Mouse (Mus musculus): ENCODE measurements at regions not wholly inside any gene's neighbourhood (a gene's known extent, or its start where the extent isn't known, plus 50 kb on each side); places are given as distances from the start of the nearest gene placed in this dataset.

DNA sequence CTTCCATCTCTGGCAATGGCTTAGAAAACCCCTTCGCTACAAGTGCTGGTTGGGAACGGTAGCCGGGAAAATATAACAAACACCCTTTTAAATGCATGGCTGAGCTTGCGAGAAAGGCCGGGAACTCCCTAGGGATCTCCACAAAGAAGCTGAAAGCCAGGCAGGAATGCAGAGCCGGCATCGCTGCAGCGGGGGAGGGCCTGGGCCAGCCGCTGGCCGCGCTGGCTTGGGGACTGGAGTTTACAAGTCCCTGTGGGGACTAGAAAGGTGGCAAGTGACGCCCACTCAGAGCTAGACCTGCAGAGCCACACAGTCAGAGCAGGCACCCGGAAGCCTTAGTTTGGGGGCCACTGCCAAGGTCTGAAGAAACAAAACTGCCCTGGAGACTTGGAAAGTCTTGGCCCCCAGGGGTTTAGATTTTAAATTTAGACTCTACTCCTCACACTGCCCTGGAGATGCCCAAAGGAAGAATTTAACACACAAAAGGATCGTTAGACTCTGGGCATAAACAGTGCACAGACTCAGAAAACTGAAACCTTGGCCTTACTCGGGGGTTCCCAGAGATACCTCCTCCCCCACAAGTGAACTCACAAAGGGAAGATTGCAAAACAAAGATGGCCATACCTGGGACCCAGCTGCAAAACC, 59.4 kb downstream of the 1700001O22Rik start:
- no peak for DNase-seq (ENCODE audit: low spot score in 2 of 2)

DNA sequence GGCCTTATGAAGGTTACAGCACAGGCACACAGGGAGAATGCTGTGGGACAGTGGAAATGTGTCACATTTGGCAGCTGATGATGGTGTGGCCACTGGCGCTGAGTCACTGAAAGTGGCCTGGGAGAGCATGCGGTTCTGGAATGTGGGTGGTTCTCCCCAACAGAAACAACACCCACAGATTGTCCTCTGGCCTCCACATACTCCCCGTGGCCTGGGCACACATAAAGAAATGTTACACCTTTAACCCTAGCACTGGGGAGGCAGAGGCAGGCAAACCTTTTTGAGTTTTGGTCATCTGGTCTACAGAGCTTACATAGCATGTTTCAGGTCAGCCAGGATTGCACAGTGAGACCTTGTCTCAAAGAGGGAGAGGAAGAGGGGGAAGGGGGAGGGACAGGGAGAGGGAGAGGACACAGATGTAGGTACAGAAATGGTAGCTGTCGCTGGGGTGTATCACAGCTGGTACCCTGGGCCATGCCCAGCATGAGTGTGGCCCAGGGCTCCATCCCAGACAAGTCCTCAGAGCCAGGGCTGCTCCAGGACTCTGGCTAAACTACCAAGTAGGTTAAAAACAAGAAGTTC, 60.1 kb downstream of the 1700001O22Rik start:
- DNase-seq (ENCODE audit: low spot score in 2 of 2), result no peak

DNA sequence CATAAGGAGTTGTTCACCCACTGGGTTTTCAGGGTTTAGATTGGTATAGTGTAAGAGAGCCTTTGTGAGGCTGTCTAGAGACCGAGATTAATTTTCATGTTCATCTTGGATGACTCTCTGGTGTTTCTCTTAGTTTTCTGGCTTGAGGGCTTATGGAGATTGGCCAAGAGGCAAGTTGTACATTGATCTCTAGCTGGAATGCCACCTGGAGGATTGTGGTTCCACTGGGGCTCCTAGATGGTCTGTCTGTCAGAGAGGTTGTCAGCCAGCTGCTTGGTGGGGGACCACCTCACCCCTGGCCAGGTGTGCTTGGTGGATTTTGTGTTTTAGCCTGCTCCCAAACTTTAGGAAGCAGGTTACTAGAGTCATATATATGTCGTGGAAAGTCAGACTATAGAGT, 62.0 kb downstream of the 1700001O22Rik start:
- DNase-seq (ENCODE audit: low spot score in 2 of 2), result no peak

DNA sequence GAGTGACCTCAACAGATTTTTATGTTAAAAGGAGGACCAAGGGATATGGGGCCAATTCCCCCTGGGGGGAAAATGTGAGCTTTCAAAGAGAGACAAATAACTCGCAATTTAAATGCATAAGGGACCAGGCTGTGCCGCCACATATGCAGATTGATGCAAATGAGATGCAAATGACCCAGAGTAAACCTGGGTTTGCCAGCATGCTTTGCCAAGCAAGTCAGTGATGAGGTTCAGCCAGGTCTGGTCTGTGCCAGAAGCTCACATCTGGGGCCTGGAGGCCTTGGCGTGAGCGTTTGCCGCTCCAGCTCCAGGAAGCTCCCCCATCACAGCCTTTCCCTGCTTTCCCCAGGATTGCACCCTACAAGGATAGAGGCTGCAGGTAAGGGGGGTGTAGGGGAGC, 65.7 kb downstream of the 1700001O22Rik start:
- DNase-seq (ENCODE audit: low spot score in 2 of 2), result no peak

DNA sequence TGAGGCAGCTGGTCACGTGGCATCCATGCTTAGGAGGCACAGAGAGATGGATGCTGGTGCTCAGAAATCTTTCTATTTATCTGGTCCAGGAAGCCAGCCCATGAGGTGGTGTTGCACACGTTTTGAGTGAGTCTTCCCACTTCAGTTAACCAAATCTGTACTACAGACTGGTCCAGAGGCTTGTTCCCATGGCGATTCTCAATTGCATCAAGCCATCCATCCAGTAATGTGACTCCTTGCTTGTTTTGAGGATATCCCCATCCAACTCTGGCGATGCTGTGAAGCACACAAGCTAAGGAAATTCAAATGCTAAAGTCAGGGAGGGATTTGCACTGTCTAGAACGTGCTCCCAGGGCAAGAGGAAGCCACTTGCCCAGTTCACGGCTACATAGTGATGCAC, 66.8 kb downstream of the 1700001O22Rik start:
- no peak for DNase-seq (ENCODE audit: low spot score in 2 of 2)

DNA sequence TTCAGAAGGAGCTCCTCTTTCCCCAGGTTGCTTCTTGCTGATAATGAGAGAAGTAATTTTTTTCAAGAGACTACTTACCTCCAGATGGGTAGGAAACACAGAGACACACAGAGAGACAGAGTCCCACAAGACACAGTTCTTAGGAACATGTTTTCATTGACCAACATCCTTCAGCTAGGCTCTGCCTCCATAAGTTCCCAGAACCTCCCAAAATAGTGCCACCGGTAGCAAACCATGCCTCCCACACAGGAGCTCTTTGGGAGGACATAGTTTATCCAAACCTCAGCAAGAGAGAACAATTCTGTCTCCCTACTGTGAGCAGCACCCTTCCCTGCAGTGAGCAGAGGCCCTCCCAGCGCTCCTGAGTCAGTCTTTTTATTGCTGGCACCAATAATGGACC, 67.2 kb downstream of the 1700001O22Rik start:
- no peak for DNase-seq (ENCODE audit: low spot score in 2 of 2)

DNA sequence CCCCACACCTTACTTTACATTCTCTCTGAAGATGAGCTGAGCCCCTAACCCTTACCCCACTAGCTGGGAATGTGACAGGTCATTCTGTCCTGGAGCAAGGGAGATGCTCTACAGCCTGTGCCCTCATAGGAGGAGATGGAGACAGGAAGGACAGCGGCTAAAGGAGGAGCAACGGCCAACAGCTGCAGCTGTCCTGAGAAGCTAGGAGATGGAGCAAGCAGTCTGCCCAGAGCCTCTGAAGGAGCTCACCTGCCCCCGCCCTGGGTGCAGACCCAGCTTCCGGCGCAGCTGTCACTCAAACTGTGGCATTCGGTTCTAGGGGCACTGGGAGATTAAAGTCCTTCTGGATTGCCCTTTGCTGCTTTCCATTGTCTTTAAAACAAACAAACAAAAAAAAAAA, 69.6 kb downstream of the 1700001O22Rik start:
- DNase-seq (ENCODE audit: low spot score in 2 of 2), result no peak

DNA sequence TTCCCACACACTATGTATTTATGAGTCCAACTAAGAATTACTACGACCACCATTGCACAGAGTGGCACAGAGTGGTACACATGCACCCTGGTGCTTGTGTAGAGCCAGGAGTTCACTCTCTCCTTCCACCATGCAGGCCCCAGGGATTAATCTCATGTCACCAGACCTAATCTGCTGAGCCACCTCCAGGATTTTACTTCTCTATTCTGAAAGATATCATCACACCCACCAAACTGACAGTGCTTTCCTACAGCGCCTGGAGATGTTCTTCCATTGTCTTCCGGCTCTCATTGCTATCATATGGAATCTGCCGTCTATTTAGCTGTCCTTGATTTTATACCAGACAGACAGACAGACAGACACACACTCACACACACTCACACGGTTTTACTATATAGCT, 71.6 kb downstream of the 1700001O22Rik start:
- no peak for DNase-seq (ENCODE audit: low spot score in 2 of 2)

DNA sequence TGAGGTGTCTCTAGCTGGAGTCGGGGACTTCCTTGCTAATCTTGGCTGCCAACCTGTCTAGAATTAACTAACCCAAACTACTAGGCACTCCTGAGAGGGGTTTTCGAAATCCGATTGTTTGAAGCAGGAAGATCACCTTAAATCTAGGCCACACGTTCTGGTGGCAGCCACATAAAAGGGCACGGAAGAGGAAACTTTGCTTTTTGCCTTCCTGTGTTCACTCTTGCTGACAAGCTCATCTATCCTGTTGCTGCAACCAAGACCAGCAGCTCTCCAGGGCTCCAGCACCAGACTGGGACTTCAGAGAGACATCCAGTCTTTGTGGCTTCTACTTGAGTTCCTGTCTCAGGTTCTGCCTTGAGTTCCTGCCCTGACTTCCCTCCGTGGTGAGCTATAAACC, 75.5 kb downstream of the 1700001O22Rik start:
- DNase-seq (ENCODE audit: low spot score in 2 of 2), result no peak

DNA sequence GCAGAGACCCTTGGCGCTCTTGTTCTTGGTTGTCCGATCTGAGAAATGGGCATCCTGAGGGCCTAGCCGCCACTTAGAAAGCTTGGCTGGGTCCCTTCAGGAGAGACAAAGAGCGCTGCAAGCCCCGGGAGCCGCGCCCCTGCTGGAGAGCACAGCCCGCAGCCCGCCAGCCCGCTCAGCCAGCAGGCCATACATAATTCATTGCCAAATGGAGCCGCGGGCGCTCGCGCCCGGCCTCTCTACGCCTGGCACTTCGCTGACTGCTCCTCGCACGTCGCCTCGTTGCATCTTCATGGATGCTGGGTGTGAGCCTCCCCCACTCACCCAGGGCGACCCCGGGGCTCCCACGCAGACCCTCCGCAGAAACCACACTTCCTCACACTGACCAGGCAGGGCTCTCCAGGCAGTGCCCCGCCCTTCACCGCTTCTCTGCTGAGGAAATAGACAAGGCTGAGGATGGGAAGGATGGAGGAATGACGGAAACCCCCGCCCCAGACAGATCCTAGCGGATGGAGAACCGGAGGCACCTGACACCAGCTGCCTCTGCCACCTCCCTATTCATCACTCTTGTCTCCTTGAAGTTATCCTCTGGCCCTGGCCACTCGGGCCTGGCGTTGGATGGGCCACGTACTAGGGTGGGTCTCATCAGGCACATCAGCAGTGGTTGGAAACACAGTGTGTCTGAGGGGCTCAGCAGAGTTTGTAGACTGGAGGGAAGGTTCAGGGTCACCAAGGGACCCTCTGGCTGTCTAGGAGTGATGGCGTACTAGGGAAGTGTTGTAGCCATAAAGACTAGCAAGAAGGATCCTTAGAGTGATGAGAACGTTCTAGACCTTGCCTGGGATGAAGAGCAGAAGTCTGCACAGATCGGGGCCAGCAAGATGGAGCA, 77.6 kb downstream of the 1700001O22Rik start:
- DNase-seq (ENCODE audit: low spot score in 2 of 2), result no peak

DNA sequence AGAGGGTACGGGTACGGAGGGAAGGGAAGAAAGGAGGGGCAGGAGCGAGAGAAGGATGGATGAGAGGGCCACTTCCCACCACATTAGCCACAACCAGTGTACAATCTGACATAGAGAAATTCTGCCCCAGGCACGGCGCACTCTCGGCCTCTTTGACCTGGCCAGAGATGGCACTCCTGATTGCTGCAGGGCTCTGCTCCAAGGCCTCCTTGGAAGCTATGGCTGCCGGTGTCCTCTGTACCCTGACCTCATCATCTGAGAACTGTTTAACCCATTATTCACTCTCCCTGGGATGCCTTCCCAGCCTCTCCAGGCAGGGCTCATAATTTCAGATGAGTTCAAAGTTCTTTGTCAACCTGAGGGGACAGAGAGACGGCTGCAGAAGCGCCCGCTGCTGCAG, 78.3 kb downstream of the 1700001O22Rik start:
- DNase-seq (ENCODE audit: low spot score in 2 of 2), result no peak

DNA sequence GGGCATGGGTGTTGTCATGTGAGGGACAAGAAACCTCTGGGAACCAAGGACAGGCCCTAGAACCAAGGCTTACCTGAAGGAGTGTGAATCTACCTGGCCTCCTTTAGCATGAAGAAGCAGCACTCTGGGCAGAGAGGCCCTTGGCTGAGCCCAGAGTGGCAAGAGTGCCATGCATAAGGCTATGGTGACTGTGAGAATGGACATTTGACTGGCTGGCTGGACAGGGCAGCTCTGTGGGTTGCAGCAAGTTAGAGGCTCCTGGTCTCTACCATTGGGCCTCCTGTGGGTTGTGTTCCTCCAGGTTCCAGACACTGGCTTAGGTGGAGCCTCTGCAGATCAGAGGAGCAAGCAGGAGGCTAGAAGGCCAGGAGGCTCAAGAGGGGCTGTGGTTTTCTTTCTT, 78.9 kb downstream of the 1700001O22Rik start:
- no peak for DNase-seq (ENCODE audit: low spot score in 2 of 2)

DNA sequence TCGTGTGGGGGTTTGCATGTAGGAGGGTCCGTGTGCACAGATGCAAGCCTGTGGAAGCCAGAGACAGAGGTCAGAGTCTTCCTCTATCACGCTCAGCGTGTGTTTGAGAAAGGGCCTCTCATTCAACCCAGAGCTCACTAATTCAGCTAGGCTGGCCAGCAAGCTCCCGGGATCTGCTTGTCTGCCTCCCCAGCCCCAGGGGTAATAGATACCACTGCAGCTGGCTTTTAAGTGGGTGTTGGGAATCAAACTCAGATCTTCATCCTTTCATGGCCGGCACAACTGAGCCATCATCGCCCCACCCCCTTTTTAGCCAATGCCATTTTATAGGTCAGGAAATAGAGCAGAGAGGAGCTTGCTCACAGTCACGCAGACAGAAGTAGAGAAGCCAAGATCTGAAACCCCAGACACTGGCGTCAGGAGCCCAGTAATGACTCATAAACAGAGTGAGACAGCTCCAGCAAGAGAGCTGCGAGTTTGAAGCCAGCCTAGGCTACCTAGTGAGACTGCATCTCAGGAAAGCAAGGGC, 80.3 kb downstream of the 1700001O22Rik start:
- no peak for DNase-seq (ENCODE audit: low spot score in 2 of 2)

DNA sequence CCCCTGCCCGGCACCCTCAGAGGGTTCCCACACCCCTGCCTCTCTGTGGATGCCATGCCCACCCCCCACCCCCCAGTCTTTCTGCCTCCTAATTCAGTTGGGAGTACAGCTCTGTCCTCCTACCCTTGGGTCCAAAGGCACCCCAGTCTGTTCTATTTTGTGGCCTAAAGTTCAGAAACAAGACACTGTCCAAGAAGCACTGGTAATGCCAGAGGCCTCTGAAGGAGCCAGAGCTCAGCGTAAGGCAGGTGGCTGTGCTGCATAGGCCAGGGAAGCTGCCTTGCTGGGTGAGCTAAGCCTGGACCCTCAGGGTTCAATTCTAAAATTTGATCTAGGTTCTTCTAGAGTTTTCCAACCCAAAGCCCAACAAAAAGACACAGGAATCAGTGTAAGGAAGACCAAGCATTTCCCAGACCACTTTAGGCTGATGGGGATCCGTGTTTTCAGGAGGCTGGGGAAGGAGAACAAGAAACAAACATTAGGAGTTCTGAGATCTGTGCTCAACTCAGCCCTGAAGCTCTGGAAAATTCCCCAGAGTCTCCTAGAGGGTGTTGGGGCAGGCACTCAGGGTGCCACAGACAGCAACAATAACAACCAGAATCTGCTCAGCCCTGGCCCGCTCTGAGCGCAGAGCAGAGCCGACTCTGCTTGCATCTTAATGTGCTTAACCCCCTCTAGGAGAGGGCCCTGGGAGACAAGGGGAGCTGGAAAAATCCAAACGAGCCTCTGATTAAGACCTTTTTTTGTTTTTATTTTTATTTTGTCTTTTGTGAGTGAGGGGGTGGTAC, 81.0 kb downstream of the 1700001O22Rik start:
- no peak for DNase-seq (ENCODE audit: low spot score in 2 of 2)

DNA sequence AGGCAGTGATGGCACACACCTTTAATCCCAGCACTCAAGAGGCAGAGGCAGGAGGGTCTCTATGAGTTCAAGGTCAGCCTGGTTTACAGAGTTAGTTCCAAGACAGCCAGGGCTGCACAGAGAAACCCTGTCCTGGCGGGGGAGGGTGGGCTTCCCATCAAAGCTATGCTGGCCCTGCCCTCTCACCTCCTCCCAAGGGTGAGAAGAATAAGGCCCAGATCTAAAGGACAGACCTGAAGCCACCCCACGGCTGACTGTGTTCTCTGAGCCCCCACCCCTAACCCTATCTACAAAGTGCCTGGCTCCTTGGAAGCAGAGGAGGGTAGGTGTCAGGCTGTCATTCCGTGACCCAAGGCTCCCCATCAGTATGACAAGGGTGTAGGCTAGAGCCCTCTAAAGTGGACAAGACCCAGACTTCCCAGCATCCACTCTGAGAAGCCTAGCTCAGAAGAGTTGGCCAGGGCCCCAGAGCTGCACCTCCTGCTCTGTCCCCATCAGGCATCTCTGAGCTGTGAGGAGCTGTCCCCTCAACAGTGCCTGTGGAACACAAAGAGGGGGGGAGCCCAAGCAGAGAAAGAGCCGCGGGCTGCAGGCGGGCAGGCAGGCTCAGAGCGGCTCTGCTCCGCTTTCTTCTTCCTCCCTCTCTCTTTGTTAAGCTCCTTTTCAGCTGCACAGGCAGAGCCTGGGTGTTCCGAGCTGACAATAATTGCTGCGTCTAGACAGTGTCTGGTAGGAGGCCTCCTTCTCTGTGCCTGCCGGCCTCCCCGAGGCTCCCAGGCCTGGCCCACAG, 81.8 kb downstream of the 1700001O22Rik start:
- no peak for DNase-seq (ENCODE audit: low spot score in 2 of 2)

DNA sequence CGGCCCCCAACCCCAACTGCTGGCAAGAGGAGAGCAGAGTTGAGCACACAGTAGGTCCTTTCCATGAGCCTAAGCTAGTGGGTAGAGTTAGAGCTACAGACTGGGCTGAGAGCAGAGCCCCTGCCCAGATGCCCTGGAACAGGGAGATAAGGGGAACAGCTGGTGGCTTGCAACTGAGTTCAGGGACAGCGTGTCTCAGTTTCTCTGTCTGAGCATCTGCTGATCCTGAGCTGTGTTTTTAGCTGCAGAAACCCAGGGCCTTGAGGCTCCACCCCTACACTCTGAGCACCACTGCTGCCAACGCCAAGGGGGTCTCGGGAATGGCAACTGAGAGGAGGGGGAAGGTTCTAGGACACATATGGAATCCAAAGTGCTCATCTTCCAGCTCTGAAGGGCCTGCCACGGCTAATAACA, 82.4 kb downstream of the 1700001O22Rik start:
- DNase-seq (ENCODE audit: low spot score in 2 of 2), result no peak

DNA sequence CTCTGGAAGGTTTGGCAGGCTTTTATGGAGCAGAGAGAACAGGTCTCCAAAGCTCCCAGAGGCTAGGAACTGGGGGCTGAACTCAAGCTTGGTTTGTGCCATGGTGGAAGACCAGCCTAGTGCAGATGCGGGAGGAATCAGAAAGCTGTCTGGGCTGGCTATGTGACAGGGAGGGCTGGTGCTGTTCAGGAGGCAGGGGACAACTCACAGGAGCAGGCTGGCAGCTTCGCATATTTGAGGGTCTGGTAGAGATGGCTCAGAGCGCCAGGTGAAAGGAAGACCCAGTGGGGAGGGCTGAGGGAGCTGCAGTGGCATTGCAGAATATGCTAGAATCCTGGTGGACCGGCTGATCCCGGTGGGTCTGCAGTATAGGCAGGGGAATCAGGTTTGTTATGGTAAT, 83.2 kb downstream of the 1700001O22Rik start:
- no peak for DNase-seq (ENCODE audit: low spot score in 2 of 2)

DNA sequence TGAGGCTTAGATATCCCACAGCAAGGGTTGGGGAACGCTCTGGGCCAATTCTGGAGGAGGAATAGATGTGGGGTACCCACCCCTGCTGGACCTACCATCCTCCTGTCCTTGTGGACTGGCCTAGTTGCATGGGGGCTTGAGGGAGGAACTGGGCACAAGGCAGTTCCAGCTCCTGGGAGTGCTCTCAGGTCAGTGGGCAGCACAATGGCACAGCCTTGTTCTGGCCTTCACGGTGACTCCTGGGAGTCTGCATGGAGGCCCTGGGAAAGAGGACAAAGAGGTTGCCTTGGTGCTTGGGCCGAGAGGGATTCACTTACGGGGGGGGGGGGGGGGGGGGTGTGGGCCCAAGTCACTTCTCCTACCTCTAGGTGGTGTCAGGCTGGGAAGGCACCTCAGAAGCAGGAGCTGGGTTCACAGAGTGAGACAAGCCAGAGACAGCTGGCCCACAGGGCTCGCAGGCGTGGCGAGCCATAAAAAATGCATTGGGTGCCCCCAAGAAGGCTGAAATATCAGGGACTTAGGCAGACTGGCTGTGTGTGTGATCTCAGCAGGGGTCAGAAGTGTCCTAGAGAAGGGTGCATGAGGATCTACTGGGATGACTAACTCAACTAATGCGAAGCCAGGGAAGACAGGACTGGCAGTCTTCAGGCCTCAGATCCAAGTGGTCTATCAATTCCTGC, 83.7 kb downstream of the 1700001O22Rik start:
- DNase-seq (ENCODE audit: low spot score in 2 of 2), result no peak

DNA sequence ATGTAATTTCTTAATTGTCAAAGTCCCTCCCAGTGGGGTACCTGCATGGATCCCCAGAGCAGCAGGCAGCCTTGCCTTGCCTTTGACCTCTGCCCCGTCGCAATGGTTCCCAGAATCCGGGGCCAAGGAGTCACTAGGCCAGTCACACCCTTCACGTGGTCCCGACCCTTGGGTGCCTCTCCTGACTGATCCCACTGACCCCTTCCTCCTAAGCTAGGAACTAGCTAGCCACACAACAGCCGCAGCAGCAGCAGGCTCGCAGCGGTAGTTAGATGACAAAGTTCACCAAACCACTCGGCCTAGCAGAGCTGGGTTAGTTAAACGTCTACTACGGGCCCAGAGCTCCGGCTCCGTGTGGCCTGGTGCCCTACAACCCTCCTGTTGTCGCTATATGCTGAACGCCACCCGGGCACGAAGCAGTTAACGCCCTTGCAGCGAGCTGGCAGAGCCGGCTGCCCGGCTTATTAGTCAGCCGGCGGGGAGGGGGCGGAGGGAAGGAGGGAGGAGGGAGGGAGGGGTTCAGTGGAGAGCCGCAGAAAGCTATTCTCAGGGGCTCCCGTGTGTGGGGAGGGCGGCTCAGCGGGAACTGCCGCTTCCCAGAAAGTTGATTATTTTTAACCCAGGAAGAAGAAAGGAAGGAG, 84.6 kb downstream of the 1700001O22Rik start:
- no peak for DNase-seq (ENCODE audit: low spot score in 2 of 2)

DNA sequence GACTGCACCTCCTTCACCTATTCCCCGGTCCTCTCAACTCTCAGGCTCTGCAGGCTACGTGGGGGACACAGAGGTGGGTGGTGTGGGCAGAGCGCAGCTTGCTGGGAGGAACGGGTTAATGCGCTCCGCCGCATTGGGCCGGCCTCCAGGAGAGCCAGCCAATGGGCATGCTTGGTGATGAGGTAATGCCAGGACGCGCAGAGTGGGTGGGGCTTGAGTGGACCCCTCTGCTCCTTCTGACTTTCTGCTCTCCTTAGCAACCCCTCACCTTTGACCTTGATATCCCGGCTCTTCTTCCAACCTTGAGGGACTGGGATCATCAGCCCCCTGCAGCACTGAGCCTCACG, 85.2 kb downstream of the 1700001O22Rik start:
- peak; percentile 65 to 79 for DNase-seq (ENCODE audit: low spot score in 2 of 2)

Data from spleen, postnatal 4 days (tissue).